Mouse (Mus musculus) heart, adult 2 months (tissue): ENCODE measurements around the gene Washc2. TPM values are rescaled to one million over a fixed set of nuclear protein-coding genes. Genes with fewer than 3 reads are reported as not detected.
A peak's percentile ranks its signal among the peaks of the same experiment; 100 is the strongest.
"Not testable (repeated sequence)": the region's sequence is repeated elsewhere in the genome, so short reads cannot be mapped to it uniquely, and the experiment has no call there.

ENCODE experiments used
- DNase-seq, 2 experiments: peaks; one replicate each; pipeline ENCODE4 v3.0.0; 2021
- H3K27ac ChIP-seq: fragments of 200-600 bp; 2 replicates; pipeline ENCODE4 v1.8.1; 2022
- H3K27me3 ChIP-seq: fragments of 200-500 bp; 2 replicates; pipeline ENCODE4 v1.6.1; 2012; ENCODE audit warnings: mild to moderate bottlenecking, low read length, inconsistent platforms, mixed read lengths; ENCODE audit not compliant: control insufficient read depth, insufficient read depth
- H3K36me3 ChIP-seq: fragments of 200-500 bp; 2 replicates; pipeline ENCODE4 v1.6.1; 2012; ENCODE audit warnings: low read length, inconsistent platforms; ENCODE audit not compliant: control insufficient read depth, insufficient read depth
- H3K4me1 ChIP-seq: fragments of 200-500 bp; 2 replicates; pipeline ENCODE4 v1.6.1; 2011; ENCODE audit warnings: low read length; ENCODE audit not compliant: control insufficient read depth, insufficient read depth
- H3K4me3 ChIP-seq: fragments of 200-600 bp; 2 replicates; pipeline ENCODE4 v1.8.1; 2022
- H3K79me2 ChIP-seq: fragments of 200-500 bp; replicated peaks from 2 replicates; pipeline ENCODE4 v1.6.1; 2012; ENCODE audit warnings: mild to moderate bottlenecking, inconsistent platforms, low read length, moderate library complexity, mixed read lengths; ENCODE audit not compliant: control insufficient read depth, insufficient read depth
- H3K9ac ChIP-seq: fragments of 200-500 bp; 2 replicates; pipeline ENCODE4 v1.6.1; 2012; ENCODE audit warnings: low read depth, mild to moderate bottlenecking, control low read depth, inconsistent platforms, low read length, mixed read lengths
- CTCF ChIP-seq: fragments of 200-600 bp; IDR thresholded peaks from 2 replicates; pipeline ENCODE4 v1.8.1; 2022; ENCODE audit warnings: antibody characterized with exemption, mild to moderate bottlenecking, moderate library complexity
- EP300 ChIP-seq: fragments of 200-500 bp; IDR thresholded peaks from 2 replicates; pipeline ENCODE4 v1.6.1; 2011; ENCODE audit warnings: low read depth, low read length, control low read depth; ENCODE audit not compliant: insufficient read depth
- POLR2A ChIP-seq: fragments of 200-500 bp; IDR thresholded peaks from 2 replicates; pipeline ENCODE4 v1.6.1; 2011; ENCODE audit warnings: mild to moderate bottlenecking, low read depth, low read length, control low read depth; ENCODE audit not compliant: insufficient read depth
- WGBS: fragments of 180-500 bp; shearing (Covaris S2); methylation state at CpG from one replicate; pipeline ENCODE4 v1.1.7; 2018; 5-methylcytosine and 5-hydroxymethylcytosine counted together
- intact Hi-C: fragments of 180-260 bp; cut with DNase I; formaldehyde crosslinking; loops from one replicate; pipeline ENCODE4 v1.15.1; 2025
- long read RNA-seq: library from polyadenylated mRNA; stranded (forward); transcript quantifications from one replicate; pipeline ENCODE4 v2.0.0, GENCODE M21; 2021
- polyA plus RNA-seq: library from polyadenylated mRNA; depleted of rRNA; stranded (reverse); fragments of >200 nt; gene quantifications from 2 replicates; pipeline ENCODE4 v1.2.3, GENCODE M21; 2012; rRNA removed
- total RNA-seq, 2 experiments: library from RNA; stranded (reverse); gene quantifications; 2 replicates each; pipeline ENCODE4 v1.2.3; 2021

Washc2 gene
- 10 to 100 TPM; 18.1 to 24.5 TPM for total RNA-seq
- polyA plus RNA-seq = 17.7 and 25.4 TPM in 2 replicates
- long read RNA-seq, full-length matches to known transcripts = 17 of 24 reads
- long read RNA-seq, partial matches to known transcripts = 7 of 24 reads
- long read RNA-seq, other reads (novel, unspliced or antisense) = 0 of 24 reads

- peak; percentile 87 for TF ChIP-seq EP300
- TF ChIP-seq CTCF = no peak
- TF ChIP-seq POLR2A = peak; percentile 96
Observed at GRCm38 (mm10) chr6:116207729-116208534, at the start of gene Washc2. Washc2 (plus strand) TSS chr6:116208038.

GRCm38 (mm10) chr6:116166383-116166782 lies 41.5 kb upstream of the Washc2 start:
- DNase-seq = no peak
- WGBS = 86% methylated on average over 1 of the region's 1 CpGs
- H3K9ac ChIP-seq = no peak overlapping the region
- H3K4me3 ChIP-seq = no peak overlapping the region
- no peaks in the 10 kb centered on the region for H3K27me3 ChIP-seq
- H3K4me1 ChIP-seq = no peaks in the 10 kb centered on the region
- TF ChIP-seq CTCF (no peak), POLR2A (no peak), EP300 (no peak)
- H3K27ac ChIP-seq = no peak overlapping the region
- no peaks in the 10 kb centered on the region for H3K79me2 ChIP-seq
- H3K36me3 ChIP-seq = no peaks in the 10 kb centered on the region; the same call in 1 of the 2 replicates
- intact Hi-C loops = no loop called here

More at GRCm38 (mm10) chr6:116207729-116208534, at the start of gene Washc2:
- Histone ChIP-seq H3K36me3 (peaks cover 10% of the 10 kb centered on the region), H3K9ac (peak within 1 kb of the TSS; percentile 76), H3K4me1 (peaks cover 2% of the 10 kb centered on the region; the same call in 1 of the 2 replicates), H3K27ac (peak within 1 kb of the TSS; percentile 91), H3K4me3 (peak within 1 kb of the TSS; percentile 97), H3K27me3 (no peaks in the 10 kb centered on the region), H3K79me2 (no peaks in the 10 kb centered on the region)
- WGBS = under 1% methylated on average over 51 of the region's 51 CpGs
- intact Hi-C loops = loop anchor here (2.0 kb wide), 1 partner anchor 15 kb away; the partner anchor contains the start of gene Tmcc1
- peak; percentile 93 to 96 for DNase-seq

GRCm38 (mm10) chr6:116173511-116174099 lies 34.2 kb upstream of the Washc2 start:
- H3K27me3 ChIP-seq, H3K9ac ChIP-seq, H3K79me2 ChIP-seq, H3K36me3 ChIP-seq, intact Hi-C loops, H3K4me3 ChIP-seq, DNase-seq, H3K4me1 ChIP-seq, H3K27ac ChIP-seq: not testable (repeated sequence)
- WGBS = 78% methylated on average over 37 of the region's 37 CpGs

GRCm38 (mm10) chr6:116178376-116178775 lies 29.5 kb upstream of the Washc2 start:
- Histone ChIP-seq H3K9ac (no peak overlapping the region), H3K4me1 (peaks cover 1% of the 10 kb centered on the region), H3K4me3 (no peak overlapping the region), H3K79me2 (peaks cover 4% of the 10 kb centered on the region), H3K27ac (no peak overlapping the region), H3K36me3 (no peaks in the 10 kb centered on the region; the same call in 1 of the 2 replicates), H3K27me3 (no peaks in the 10 kb centered on the region)
- no peak for DNase-seq
- WGBS = 97% methylated on average over 2 of the region's 2 CpGs
- no peak for TF ChIP-seq CTCF
- TF ChIP-seq POLR2A = no peak
- TF ChIP-seq EP300 = no peak
- intact Hi-C loops = no loop called here

GRCm38 (mm10) chr6:116180731-116181130 lies 27.1 kb upstream of the Washc2 start:
- Histone ChIP-seq H3K79me2 (peaks cover 4% of the 10 kb centered on the region), H3K27ac (no peak overlapping the region), H3K27me3 (no peaks in the 10 kb centered on the region), H3K4me3 (no peak overlapping the region), H3K9ac (no peak overlapping the region), H3K36me3 (peaks cover 3% of the 10 kb centered on the region), H3K4me1 (peaks cover 1% of the 10 kb centered on the region)
- TF ChIP-seq CTCF = no peak
- no peak for TF ChIP-seq EP300
- TF ChIP-seq POLR2A = no peak
- DNase-seq = no peak
- WGBS = 71% methylated on average over 3 of the region's 3 CpGs
- intact Hi-C loops = no loop called here

GRCm38 (mm10) chr6:116183509-116183908 lies 24.3 kb upstream of the Washc2 start:
- TF ChIP-seq CTCF = no peak
- Histone ChIP-seq H3K4me3 (no peak overlapping the region), H3K9ac (no peak overlapping the region), H3K4me1 (peaks cover 1% of the 10 kb centered on the region), H3K79me2 (peaks cover 4% of the 10 kb centered on the region), H3K27ac (no peak overlapping the region), H3K27me3 (no peaks in the 10 kb centered on the region), H3K36me3 (peaks cover 10% of the 10 kb centered on the region)
- intact Hi-C loops = no loop called here
- 88% methylated on average over 5 of the region's 5 CpGs for WGBS
- DNase-seq = no peak
